Mouse (Mus musculus) retina, embryonic 14.5 days (tissue): Measurements from ENCODE around the gene P3h3.
"Not testable (repeated sequence)": the region's sequence is repeated elsewhere in the genome, so short reads cannot be mapped to it uniquely, and the experiment has no call there.

Source experiments
- DNase-seq: peaks from one replicate; pipeline ENCODE4 v3.0.0-alpha.2; 2015; ENCODE audit warnings: low spot score

Gene P3h3

GRCm38 (mm10) chr6:124809052-124809774 is 48.3 kb downstream of the P3h3 start:
- peak; percentile 91 for DNase-seq

- peak; percentile 80 for DNase-seq
Measured at GRCm38 (mm10) chr6:124808358-124809012, 49.1 kb downstream of the P3h3 start, which contains the start of gene Spsb2. Spsb2 (plus strand) TSS chr6:124808661.

- DNase-seq, result no peak
Measured at GRCm38 (mm10) chr6:124807986-124808357, 49.6 kb downstream of the P3h3 start.

GRCm38 (mm10) chr6:124807366-124807765 is 50.2 kb downstream of the P3h3 start:
- DNase-seq, result no peak

GRCm38 (mm10) chr6:124806446-124807140 is 51.0 kb downstream of the P3h3 start:
- DNase-seq, result no peak

- DNase-seq, result peak; percentile 94
Measured at GRCm38 (mm10) chr6:124805341-124806321, 51.9 kb downstream of the P3h3 start.

- DNase-seq, result no peak
Measured at GRCm38 (mm10) chr6:124804341-124804740, 53.2 kb downstream of the P3h3 start.

- DNase-seq, result not testable (repeated sequence)
Measured at GRCm38 (mm10) chr6:124803691-124804090, 53.9 kb downstream of the P3h3 start.

GRCm38 (mm10) chr6:124803061-124803460 is 54.5 kb downstream of the P3h3 start:
- DNase-seq, result no peak

- DNase-seq, result not testable (repeated sequence)
Measured at GRCm38 (mm10) chr6:124802400-124802799, 55.2 kb downstream of the P3h3 start.

- no peak for DNase-seq
Measured at GRCm38 (mm10) chr6:124796200-124796599, 61.4 kb downstream of the P3h3 start.

- DNase-seq, result no peak
Measured at GRCm38 (mm10) chr6:124795781-124796180, 61.8 kb downstream of the P3h3 start.

GRCm38 (mm10) chr6:124791911-124792310 is 65.6 kb downstream of the P3h3 start:
- DNase-seq, result no peak
